Mouse (Mus musculus): ENCODE data around the gene Ipo13.

Ipo13 gene

GRCm38 (mm10) chr4:117849506-117849905 is 65.3 kb downstream of the Ipo13 start:
- ATAC-seq (ENCODE audit: insufficient number of reproducible peaks, low FRiP score, low TSS enrichment): no peak

DNA sequence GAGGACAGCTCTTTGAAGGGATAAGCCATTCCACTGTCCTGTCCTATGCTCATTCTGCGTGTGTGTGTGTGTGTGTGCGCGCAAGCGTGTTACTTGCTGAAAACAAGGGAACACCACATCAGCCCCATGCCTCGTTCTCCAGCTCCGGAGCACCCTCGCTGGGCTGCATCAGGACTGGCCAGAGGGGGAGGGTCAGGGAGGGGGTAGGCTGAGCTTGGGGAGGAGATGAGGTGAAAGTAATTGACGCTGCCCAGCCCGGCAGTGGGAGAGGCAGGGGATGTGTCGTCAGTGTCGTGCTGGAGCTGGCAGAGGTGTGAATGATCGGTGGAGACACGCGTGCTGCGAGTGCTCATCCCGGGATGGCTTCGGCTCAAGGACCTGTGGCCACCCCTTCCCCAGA is 65.7 kb downstream of the Ipo13 start:
- ATAC-seq (ENCODE audit: insufficient number of reproducible peaks, low FRiP score, low TSS enrichment): no peak

- ATAC-seq (ENCODE audit: insufficient number of reproducible peaks, low FRiP score, low TSS enrichment): no peak
Measured at GRCm38 (mm10) chr4:117847011-117847410, 67.8 kb downstream of the Ipo13 start.

- no peak for ATAC-seq (ENCODE audit: insufficient number of reproducible peaks, low FRiP score, low TSS enrichment)
Measured at GRCm38 (mm10) chr4:117846261-117846660, 68.5 kb downstream of the Ipo13 start.

DNA sequence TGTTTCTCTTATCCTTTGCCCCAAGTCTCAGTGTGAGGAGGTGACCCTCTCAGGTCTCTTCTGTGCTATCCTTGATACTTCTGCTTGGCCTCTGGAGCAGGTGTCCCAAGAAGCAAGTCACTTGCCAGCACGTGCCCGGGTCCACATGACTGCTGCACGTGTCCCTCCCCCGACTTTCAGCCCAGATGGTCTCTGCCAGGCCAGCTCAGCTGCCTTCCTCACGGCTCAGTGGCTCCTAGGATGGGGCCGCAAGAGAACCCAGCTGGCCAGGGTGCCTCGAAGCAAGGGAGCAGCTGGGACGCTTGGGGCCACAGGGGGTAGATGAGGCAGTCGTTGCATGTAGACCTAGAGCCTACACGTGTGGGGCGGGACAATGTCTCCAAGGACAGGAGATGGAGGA is 69.5 kb downstream of the Ipo13 start:
- no peak for ATAC-seq (ENCODE audit: insufficient number of reproducible peaks, low FRiP score, low TSS enrichment)
